In the genomic region with DNA sequence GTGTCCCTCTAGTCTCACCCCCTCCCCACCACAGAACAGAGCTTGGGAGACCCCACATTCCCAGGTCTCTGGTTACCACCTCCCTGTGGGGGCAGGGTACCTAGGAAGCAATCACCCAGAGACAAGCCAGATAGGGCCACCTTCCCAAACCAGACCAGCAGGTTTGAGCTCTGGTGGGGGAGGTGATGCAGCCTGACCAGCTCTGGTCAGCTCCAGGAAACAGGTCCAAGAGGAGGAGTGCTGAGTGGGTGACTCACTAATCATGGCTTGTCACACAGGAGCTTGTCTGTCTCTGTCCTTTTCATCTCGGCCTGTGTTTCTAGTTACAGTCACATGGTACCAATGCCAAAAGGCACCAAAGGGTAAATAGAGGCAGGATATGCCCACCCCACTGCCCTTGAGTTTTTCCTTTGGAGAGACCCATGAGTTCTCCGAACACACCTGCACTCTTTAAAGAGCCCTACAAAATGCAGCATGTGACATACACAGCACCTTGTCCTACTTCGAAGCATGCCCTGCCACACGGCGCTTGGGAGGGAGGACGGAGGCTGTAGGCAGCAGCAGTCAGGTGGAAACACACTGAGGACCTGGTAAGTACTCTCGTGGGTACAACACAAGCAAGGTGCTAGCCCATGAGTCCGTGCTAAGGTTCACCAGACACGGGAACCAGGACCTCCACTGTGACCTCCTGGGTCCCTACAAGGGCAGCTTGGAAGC, we compare ENCODE assay signal across 12 mouse cellular contexts. TPM values are rescaled to one million over a fixed set of nuclear protein-coding genes. Genes with fewer than 3 reads are reported as not detected.
DNase-seq lines count a peak whose midpoint lies in the region; ATAC-seq lines count a peak whose summit lies in the region.
"Had no signal": no experiment of that assay in that cellular context is flagged by ENCODE, and none has a peak within 500 bp of the region (broad histone marks: within the 10 kb centered on the region; RNA-seq: fewer than 3 reads in every experiment).

No protein-coding gene starts in this region.

- WGBS in heart, embryonic 15.5 days = 67% methylated on average over 9 of the region's 9 CpGs
- WGBS in embryonic facial prominence, embryonic 10.5 days = 80% methylated on average over 9 of the region's 9 CpGs
- 53% methylated on average over 9 of the region's 9 CpGs for WGBS in kidney, embryonic 16.5 days

- no peak for ATAC-seq in heart, embryonic 15.5 days (replicated peaks; ENCODE audit: insufficient number of reproducible peaks, insufficient read depth, low FRiP score, low read depth)
- peak; percentile 82 for ATAC-seq in kidney, embryonic 16.5 days (ENCODE audit: low FRiP score, low TSS enrichment)
- ATAC-seq: activated CD4-positive, CD25-positive, alpha-beta regulatory T cell, adult 4 months; forebrain, postnatal 0 days had no signal

- no peaks in the 10 kb centered on the region for H3K36me3 ChIP-seq in heart, embryonic 15.5 days
- peaks cover 23% of the 10 kb centered on the region for H3K36me3 ChIP-seq in embryonic facial prominence, embryonic 10.5 days (replicated peaks)
- H3K36me3 ChIP-seq in kidney, embryonic 16.5 days (ENCODE audit: insufficient read depth, low read length) = peaks cover 6% of the 10 kb centered on the region; the same call in 1 of the 2 replicates

- intact Hi-C loops in heart, postnatal 10 days (cut with DNase I) = no loop called here

- no peak for DNase-seq in heart, postnatal 10 days
- peak; percentile 66 for DNase-seq in embryonic facial prominence, embryonic 10.5 days (ENCODE audit: low spot score)
- peak; percentile 43 for DNase-seq in ovary, postnatal 14 days (ENCODE audit: low spot score)
- DNase-seq in frontal cortex, postnatal 14 days (ENCODE audit: low spot score in 2 of 2) = no peak
- no peak for DNase-seq in layer of hippocampus, adult 11-12 months (ENCODE audit: low spot score)
- no peak for DNase-seq in frontal cortex, postnatal 10 days (ENCODE audit: low spot score in 2 of 2)
- DNase-seq: forebrain, postnatal 0 days; spleen, adult 18-20 months had no signal

- H3K9me3 ChIP-seq in heart, embryonic 15.5 days (replicated peaks) = no peaks in the 10 kb centered on the region
- H3K9me3 ChIP-seq in embryonic facial prominence, embryonic 10.5 days = no peaks in the 10 kb centered on the region
- H3K9me3 ChIP-seq in kidney, embryonic 16.5 days (ENCODE audit: low read length) = no peaks in the 10 kb centered on the region

- peak overlapping the region; percentile 16; the same call in 1 of the 2 replicates for H3K9ac ChIP-seq in heart, embryonic 15.5 days
- H3K9ac ChIP-seq in kidney, embryonic 16.5 days (replicated peaks; ENCODE audit: low read length) = peak overlapping the region; percentile 40; the same call in 1 of the 2 replicates
- H3K9ac ChIP-seq: forebrain, postnatal 0 days had no signal

- H3K27ac ChIP-seq in heart, embryonic 15.5 days = peak overlapping the region; percentile 63
- peak overlapping the region; percentile 65 for H3K27ac ChIP-seq in embryonic facial prominence, embryonic 10.5 days (replicated peaks)
- H3K27ac ChIP-seq in kidney, embryonic 16.5 days (ENCODE audit: low read length) = peak overlapping the region; percentile 97
- H3K27ac ChIP-seq: macrophage had no signal

- no peak overlapping the region for H3K4me2 ChIP-seq in heart, embryonic 15.5 days
- peak overlapping the region; percentile 1; the same call in 1 of the 2 replicates for H3K4me2 ChIP-seq in kidney, embryonic 16.5 days (replicated peaks; ENCODE audit: low read depth, low read length)

- peaks cover 59% of the 10 kb centered on the region for H3K4me1 ChIP-seq in heart, embryonic 15.5 days (replicated peaks)
- H3K4me1 ChIP-seq in embryonic facial prominence, embryonic 10.5 days = peaks cover 63% of the 10 kb centered on the region
- H3K4me1 ChIP-seq in kidney, embryonic 16.5 days (ENCODE audit: insufficient read depth, low read length) = peaks cover 75% of the 10 kb centered on the region

- H3K27me3 ChIP-seq in heart, embryonic 15.5 days = no peaks in the 10 kb centered on the region
- H3K27me3 ChIP-seq in embryonic facial prominence, embryonic 10.5 days (replicated peaks; ENCODE audit: low read depth, poor library complexity, severe bottlenecking) = no peaks in the 10 kb centered on the region
- no peaks in the 10 kb centered on the region for H3K27me3 ChIP-seq in kidney, embryonic 16.5 days (ENCODE audit: insufficient read depth, low read length)

- no peak overlapping the region for H3K4me3 ChIP-seq in heart, embryonic 15.5 days
- 0 out of 2 replicates have a peak overlapping the region, but pooled peaks have one; percentile 16 for H3K4me3 ChIP-seq in embryonic facial prominence, embryonic 10.5 days
- H3K4me3 ChIP-seq in kidney, embryonic 16.5 days (ENCODE audit: low read length) = no peak overlapping the region

RNA-seq across cellular contexts. Expression of a gene that starts 20.0 kb away (rescaled TPM):
- 17.9 and 25.6 TPM in 2 replicates for polyA plus RNA-seq in heart, embryonic 15.5 days (2015; fragmentation: Nextera tagmentation; extraction: Ambion mirVana)
- 10 to 100 TPM; 37.7 to 40.4 TPM for total RNA-seq in heart, postnatal 10 days (2021)
- polyA plus RNA-seq in embryonic facial prominence, embryonic 10.5 days (2016; fragmentation: Nextera tagmentation; extraction: Ambion mirVana) = 36.0 and 38.9 TPM in 2 replicates
- 16.7 and 20.7 TPM in 2 replicates for polyA plus RNA-seq in kidney, embryonic 16.5 days (2015; fragmentation: Nextera tagmentation; extraction: Ambion mirVana)

RNA-seq across cellular contexts. Expression of a gene that starts 20.0 kb away (rescaled TPM):
- 23.3 and 32.3 TPM in 2 replicates for polyA plus RNA-seq in heart, embryonic 15.5 days (2015; fragmentation: Nextera tagmentation; extraction: Ambion mirVana)
- total RNA-seq in heart, postnatal 10 days (2021) = 10 to 100 TPM; 11.2 to 15.6 TPM
- 70.1 and 75.8 TPM in 2 replicates for polyA plus RNA-seq in embryonic facial prominence, embryonic 10.5 days (2016; fragmentation: Nextera tagmentation; extraction: Ambion mirVana)
- 78.4 and 79.6 TPM in 2 replicates for polyA plus RNA-seq in kidney, embryonic 16.5 days (2015; fragmentation: Nextera tagmentation; extraction: Ambion mirVana)

RNA-seq across cellular contexts. Expression of a gene that starts 30.9 kb away (rescaled TPM):
- not detected in 2 replicates for polyA plus RNA-seq in heart, embryonic 15.5 days (2015; fragmentation: Nextera tagmentation; extraction: Ambion mirVana)
- not detected for total RNA-seq in heart, postnatal 10 days (2021)
- 0.10 TPM in 1 of 2 replicates, not detected in the other for polyA plus RNA-seq in embryonic facial prominence, embryonic 10.5 days (2016; fragmentation: Nextera tagmentation; extraction: Ambion mirVana)
- polyA plus RNA-seq in kidney, embryonic 16.5 days (2015; fragmentation: Nextera tagmentation; extraction: Ambion mirVana) = 0.18 TPM in 1 of 2 replicates, not detected in the other
- polyA plus RNA-seq: activated CD4-positive, CD25-positive, alpha-beta regulatory T cell, adult 4 months; forebrain, postnatal 0 days; macrophage had no signal

RNA-seq across cellular contexts. Expression of a gene that starts 37.3 kb away (rescaled TPM):
- not detected in 2 replicates for polyA plus RNA-seq in heart, embryonic 15.5 days (2015; fragmentation: Nextera tagmentation; extraction: Ambion mirVana)
- not detected for total RNA-seq in heart, postnatal 10 days (2021)
- not detected in 2 replicates for polyA plus RNA-seq in embryonic facial prominence, embryonic 10.5 days (2016; fragmentation: Nextera tagmentation; extraction: Ambion mirVana)
- not detected in 2 replicates for polyA plus RNA-seq in kidney, embryonic 16.5 days (2015; fragmentation: Nextera tagmentation; extraction: Ambion mirVana)
- total RNA-seq: forebrain, postnatal 0 days had no signal
- polyA plus RNA-seq: activated CD4-positive, CD25-positive, alpha-beta regulatory T cell, adult 4 months; forebrain, postnatal 0 days; macrophage had no signal

RNA-seq across cellular contexts. Expression of a gene that starts 53.1 kb away (rescaled TPM):
- not detected in 2 replicates for polyA plus RNA-seq in heart, embryonic 15.5 days (2015; fragmentation: Nextera tagmentation; extraction: Ambion mirVana)
- total RNA-seq in heart, postnatal 10 days (2021) = not detected
- polyA plus RNA-seq in embryonic facial prominence, embryonic 10.5 days (2016; fragmentation: Nextera tagmentation; extraction: Ambion mirVana) = not detected in 2 replicates
- not detected in 2 replicates for polyA plus RNA-seq in kidney, embryonic 16.5 days (2015; fragmentation: Nextera tagmentation; extraction: Ambion mirVana)
- polyA plus RNA-seq: activated CD4-positive, CD25-positive, alpha-beta regulatory T cell, adult 4 months; macrophage had no signal

Comparison
In these comparisons a context has a peak if more than half of its experiments do, and no peak if none do; other contexts are left out.
1. DNase-seq: peak in embryonic facial prominence, embryonic 10.5 days (single experiment) and ovary, postnatal 14 days (single experiment); none in heart, postnatal 10 days (0 of 2), frontal cortex, postnatal 14 days (0 of 2), layer of hippocampus, adult 11-12 months (single experiment) and frontal cortex, postnatal 10 days (0 of 2).
2. Peak in every context shown above with its lines, with median percentiles within 50 percentile points of each other: H3K27ac ChIP-seq.